17 mouse cellular contexts compared by ENCODE assay signal in the genomic region with DNA sequence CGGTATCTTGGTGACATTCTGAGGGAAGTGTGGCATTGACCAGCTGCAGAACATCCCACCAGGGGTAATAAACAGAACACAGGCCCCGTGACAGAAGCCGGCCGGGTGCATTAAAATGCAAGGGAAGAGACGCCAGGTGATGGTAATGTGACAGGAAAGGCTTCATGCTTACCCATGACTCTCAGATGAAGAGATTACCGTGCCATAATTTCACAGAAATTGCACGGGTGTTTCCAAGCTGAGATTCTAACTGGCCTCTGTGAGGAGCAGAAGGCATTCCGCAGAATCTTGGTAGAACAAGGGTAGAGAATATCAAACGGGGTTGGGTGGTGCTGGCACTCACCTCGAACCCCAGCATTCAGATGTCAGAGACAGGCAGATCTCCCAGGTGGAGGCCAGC.
DNase-seq lines count a peak whose midpoint lies in the region; ATAC-seq and TF ChIP-seq lines count a peak whose summit lies in the region.
"Had no signal": no experiment of that assay in that cellular context is flagged by ENCODE, and none has a peak within 500 bp of the region (broad histone marks: within the 10 kb centered on the region; RNA-seq: fewer than 3 reads in every experiment).

No protein-coding gene starts in this region.

- no peaks in the 10 kb centered on the region for H3K27me3 ChIP-seq in thymus, adult 2 months (ENCODE audit: control insufficient read depth, insufficient read depth, low read length)
- no peaks in the 10 kb centered on the region for H3K27me3 ChIP-seq in hindbrain, embryonic 10.5 days (ENCODE audit: insufficient read depth, poor library complexity, severe bottlenecking)
- H3K27me3 ChIP-seq: forebrain, embryonic 13.5 days; heart, embryonic 12.5 days had no signal

- ATAC-seq in CD4-positive, CD25-positive, alpha-beta regulatory T cell, adult 4 months: peak; percentile 23
- ATAC-seq in monocyte, adult 5-6 weeks (replicated peaks; ENCODE audit: insufficient number of reproducible peaks, low FRiP score, low TSS enrichment, poor library complexity, severe bottlenecking): no peak
- ATAC-seq: forebrain, embryonic 13.5 days; forebrain, postnatal 0 days had no signal

- peak; percentile 37 for DNase-seq in thymus, adult 2 months
- no peak for DNase-seq in thymus, postnatal 0 days (ENCODE audit: low spot score)
- DNase-seq in naive thymus-derived CD4-positive, alpha-beta T cell, adult 2 months (ENCODE audit: low read depth): peak; percentile 62
- DNase-seq in hindbrain, embryonic 10.5 days (ENCODE audit: low spot score): no peak
- no peak for DNase-seq in layer of hippocampus, postnatal 14 days (ENCODE audit: low spot score in 2 of 2)
- DNase-seq: adrenal gland, postnatal 25 days; cerebellum, adult 18-20 months; cerebellum, adult 9-11 months; forebrain, postnatal 0 days; gastrocnemius, postnatal 25 days; heart, postnatal 4 days had no signal

- TF ChIP-seq CTCF in thymus, adult 2 months (IDR thresholded peaks at IDR 0.05; ENCODE audit: borderline replicate concordance, control insufficient read depth, extremely low read depth, insufficient read depth, low read length, poor library complexity): no peak

- H3K9me3 ChIP-seq in hindbrain, embryonic 10.5 days: no peaks in the 10 kb centered on the region
- H3K9me3 ChIP-seq: embryonic facial prominence, embryonic 10.5 days; forebrain, embryonic 13.5 days; heart, embryonic 12.5 days had no signal

- no peak overlapping the region for H3K4me3 ChIP-seq in thymus, adult 2 months (ENCODE audit: control insufficient read depth, insufficient read depth, low read length)
- H3K4me3 ChIP-seq in hindbrain, embryonic 10.5 days: no peak overlapping the region
- H3K4me3 ChIP-seq: embryonic facial prominence, embryonic 10.5 days; forebrain, embryonic 13.5 days; heart, embryonic 12.5 days had no signal

- 26% methylated on average over 10 of the region's 10 CpGs for WGBS in thymus, adult 2 months
- 89% methylated on average over 10 of the region's 10 CpGs for WGBS in hindbrain, embryonic 10.5 days

- peaks cover 79% of the 10 kb centered on the region for H3K4me1 ChIP-seq in thymus, adult 2 months (replicated peaks; ENCODE audit: control insufficient read depth, insufficient read depth, low read length)
- H3K4me1 ChIP-seq in hindbrain, embryonic 10.5 days (replicated peaks): peaks cover 19% of the 10 kb centered on the region

- no peak for TF ChIP-seq POLR2A in thymus, adult 2 months (IDR thresholded peaks at IDR 0.05; ENCODE audit: control insufficient read depth, extremely low read depth, insufficient read depth, low read length, poor library complexity)

- peak overlapping the region; percentile 95 for H3K27ac ChIP-seq in thymus, adult 2 months (ENCODE audit: control insufficient read depth, insufficient read depth, low read length)
- no peak overlapping the region for H3K27ac ChIP-seq in hindbrain, embryonic 10.5 days
- H3K27ac ChIP-seq: embryonic facial prominence, embryonic 10.5 days; forebrain, embryonic 13.5 days; hindbrain, embryonic 14.5 days had no signal

- H3K36me3 ChIP-seq in thymus, adult 2 months (ENCODE audit: control insufficient read depth, insufficient read depth, low read length): no peaks in the 10 kb centered on the region
- no peaks in the 10 kb centered on the region for H3K36me3 ChIP-seq in hindbrain, embryonic 10.5 days
- H3K36me3 ChIP-seq: embryonic facial prominence, embryonic 10.5 days; heart, embryonic 12.5 days had no signal

Comparison
In these comparisons a context has a peak if more than half of its experiments do, and no peak if none do; other contexts are left out.
1. DNase-seq: peak in thymus, adult 2 months (single experiment) and naive thymus-derived CD4-positive, alpha-beta T cell, adult 2 months (single experiment); none in thymus, postnatal 0 days (single experiment), hindbrain, embryonic 10.5 days (single experiment) and layer of hippocampus, postnatal 14 days (0 of 2).